Mouse (Mus musculus): Measurements from ENCODE around the gene Kctd4.

DNA sequence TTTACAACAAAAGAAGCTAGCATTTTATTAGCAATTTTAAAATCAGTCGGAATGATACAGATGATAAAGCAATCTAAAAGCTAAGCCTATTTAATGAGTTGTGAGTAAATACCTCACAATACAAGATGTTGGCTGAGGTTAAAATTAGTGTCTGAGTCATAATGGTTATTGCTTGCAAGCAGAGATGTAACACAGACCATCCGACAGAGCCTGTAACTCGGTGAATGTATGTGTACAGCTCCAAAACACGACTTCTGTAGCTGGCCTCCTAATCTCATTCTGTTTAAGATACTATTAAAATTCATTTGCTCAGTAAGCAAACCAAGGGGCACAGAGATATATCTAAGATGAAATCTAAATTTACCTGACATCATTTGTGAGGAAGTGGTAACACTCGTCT lies 12.5 kb downstream of the Kctd4 start:
- TF ChIP-seq CTCF (IDR thresholded peaks at IDR 0.05; ENCODE audit: low read depth) = no peak
- TF ChIP-seq EP300 (IDR thresholded peaks at IDR 0.05; ENCODE audit: low read depth) = no peak

Measured in heart, postnatal 0 days (tissue).